Mouse (Mus musculus): ENCODE results near the gene Slamf9.

GRCm38 (mm10) chr1:172492047-172492446, 16.9 kb downstream of the Slamf9 start:
- no peak for TF ChIP-seq CTCF (conservative IDR thresholded peaks at IDR 0.05 in 1 of 2, IDR thresholded peaks at IDR 0.05 in 1 of 2; ENCODE audit: low read depth in 2 of 2, low read length in 2 of 2)
- no peak for TF ChIP-seq NRF1 (IDR thresholded peaks at IDR 0.05; ENCODE audit: low read depth, low read length)
- TF ChIP-seq MXI1 (IDR thresholded peaks at IDR 0.05; ENCODE audit: low read depth, low read length): no peak
